Mouse (Mus musculus): Measurements from ENCODE around the gene Plpp3.

Plpp3 gene

GRCm38 (mm10) chr4:105157276-105158168 is at the start of gene Plpp3:
TSS of gene Plpp3 (plus strand) at chr4:105157347.
- DNase-seq (ENCODE audit: low spot score): peak; percentile 91

GRCm38 (mm10) chr4:105107943-105108640 is 49.1 kb upstream of the Plpp3 start:
- no peak for DNase-seq (ENCODE audit: low spot score)

GRCm38 (mm10) chr4:105108641-105109198 is 48.4 kb upstream of the Plpp3 start:
- DNase-seq (ENCODE audit: low spot score): no peak

GRCm38 (mm10) chr4:105109199-105109989 is 47.8 kb upstream of the Plpp3 start, which contains the start of gene Prkaa2:
TSS of gene Prkaa2 (minus strand) at chr4:105109890.
- DNase-seq (ENCODE audit: low spot score): peak; percentile 58

- DNase-seq (ENCODE audit: low spot score): no peak
These were observed 47.0 kb upstream of the Plpp3 start for GRCm38 (mm10) chr4:105109990-105110683.

- no peak for DNase-seq (ENCODE audit: low spot score)
These were observed 46.5 kb upstream of the Plpp3 start for GRCm38 (mm10) chr4:105110684-105111035.

- DNase-seq (ENCODE audit: low spot score): no peak
These were observed 45.4 kb upstream of the Plpp3 start for GRCm38 (mm10) chr4:105111770-105112169.

GRCm38 (mm10) chr4:105113042-105113441 is 44.1 kb upstream of the Plpp3 start:
- no peak for DNase-seq (ENCODE audit: low spot score)

GRCm38 (mm10) chr4:105113468-105113867 is 43.7 kb upstream of the Plpp3 start:
- no peak for DNase-seq (ENCODE audit: low spot score)

GRCm38 (mm10) chr4:105121081-105121480 is 36.1 kb upstream of the Plpp3 start:
- DNase-seq (ENCODE audit: low spot score): no peak

- peak; percentile 51 for DNase-seq (ENCODE audit: low spot score)
These were observed 34.7 kb upstream of the Plpp3 start for GRCm38 (mm10) chr4:105122429-105122828.

- no peak for DNase-seq (ENCODE audit: low spot score)
These were observed 27.9 kb upstream of the Plpp3 start for GRCm38 (mm10) chr4:105129212-105129611.

- DNase-seq (ENCODE audit: low spot score): no peak
These were observed 25.3 kb upstream of the Plpp3 start for GRCm38 (mm10) chr4:105131756-105132314.

- no peak for DNase-seq (ENCODE audit: low spot score)
These were observed 23.6 kb upstream of the Plpp3 start for GRCm38 (mm10) chr4:105133350-105134050.

- DNase-seq (ENCODE audit: low spot score): no peak
These were observed 7.7 kb upstream of the Plpp3 start for GRCm38 (mm10) chr4:105149492-105149891.

GRCm38 (mm10) chr4:105151911-105152690 is 5.0 kb upstream of the Plpp3 start:
- peak; percentile 76 for DNase-seq (ENCODE audit: low spot score)

- no peak for DNase-seq (ENCODE audit: low spot score)
These were observed 3.9 kb upstream of the Plpp3 start for GRCm38 (mm10) chr4:105153227-105153626.

- DNase-seq (ENCODE audit: low spot score): no peak
These were observed 866 bp upstream of the Plpp3 start for GRCm38 (mm10) chr4:105156281-105156680.

GRCm38 (mm10) chr4:105156955-105157275 is 232 bp upstream of the Plpp3 start:
- DNase-seq (ENCODE audit: low spot score): no peak

GRCm38 (mm10) chr4:105158169-105158555 is 1.0 kb downstream of the Plpp3 start:
- peak; percentile 81 for DNase-seq (ENCODE audit: low spot score)
